Mouse (Mus musculus) spleen, adult 18-20 months (tissue): ENCODE results near the gene Nova2.

Source experiments
- DNase-seq, 2 experiments: peaks; one replicate each; pipeline ENCODE4 v3.0.0; 2022; ENCODE audit warnings: mixed read lengths in 2 of 2

Gene Nova2

DNA sequence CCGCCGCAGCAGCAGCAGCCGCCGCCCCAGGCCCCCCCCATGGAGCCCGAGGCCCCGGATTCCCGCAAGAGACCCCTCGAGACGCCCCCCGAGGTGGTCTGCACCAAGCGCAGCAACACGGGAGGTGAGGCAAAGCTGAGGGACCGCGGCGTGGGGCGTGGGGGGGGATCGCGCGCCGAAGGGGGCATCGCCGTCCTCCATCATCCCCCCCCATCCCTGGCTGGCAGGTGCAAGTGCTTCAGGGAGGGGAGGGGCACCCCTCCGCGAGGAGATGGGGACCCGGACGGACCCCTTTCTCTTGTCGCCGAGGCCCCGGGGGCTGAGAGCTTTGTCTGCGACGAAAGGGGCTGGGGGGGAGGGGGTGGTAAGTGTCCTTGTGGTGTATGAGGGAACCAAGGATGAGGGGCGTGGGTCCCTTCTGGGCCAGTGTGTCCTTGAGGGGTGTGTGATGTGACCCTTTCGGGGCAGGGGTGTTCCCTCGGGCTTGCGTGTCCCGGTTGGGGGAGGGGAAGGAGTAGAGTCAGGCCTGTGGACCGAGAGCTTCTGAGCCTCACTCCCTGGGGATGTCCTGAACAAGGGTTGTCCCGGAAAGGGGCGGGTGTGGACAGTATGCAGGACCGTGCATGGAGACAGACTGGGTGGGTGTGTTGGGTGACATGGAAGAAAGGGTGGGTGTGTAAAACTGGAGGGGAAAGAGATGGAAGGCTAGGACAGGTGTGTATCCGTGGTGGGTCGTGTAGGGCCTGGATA lies 528 bp downstream of the Nova2 start:
- DNase-seq: no peak

DNA sequence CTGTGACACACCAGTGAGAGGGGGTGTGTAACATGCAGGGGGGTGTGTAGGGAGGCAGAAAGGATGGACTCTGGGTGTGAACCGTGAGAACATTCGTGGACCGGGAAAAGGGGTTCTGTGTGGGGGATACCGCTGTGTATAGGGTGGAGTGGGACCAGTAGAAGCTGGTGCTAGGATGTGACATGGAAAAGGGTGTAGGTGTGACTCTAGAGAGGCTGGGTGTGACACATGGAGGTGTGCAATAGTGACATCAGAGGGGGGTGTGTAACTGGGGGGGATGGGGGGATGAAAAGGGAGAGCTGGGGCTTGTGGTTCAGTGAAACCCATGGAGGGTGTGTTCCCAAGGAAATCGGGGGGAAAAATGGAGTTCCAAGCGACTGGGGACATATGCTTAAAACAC lies 1.2 kb downstream of the Nova2 start:
- DNase-seq: no peak

DNA sequence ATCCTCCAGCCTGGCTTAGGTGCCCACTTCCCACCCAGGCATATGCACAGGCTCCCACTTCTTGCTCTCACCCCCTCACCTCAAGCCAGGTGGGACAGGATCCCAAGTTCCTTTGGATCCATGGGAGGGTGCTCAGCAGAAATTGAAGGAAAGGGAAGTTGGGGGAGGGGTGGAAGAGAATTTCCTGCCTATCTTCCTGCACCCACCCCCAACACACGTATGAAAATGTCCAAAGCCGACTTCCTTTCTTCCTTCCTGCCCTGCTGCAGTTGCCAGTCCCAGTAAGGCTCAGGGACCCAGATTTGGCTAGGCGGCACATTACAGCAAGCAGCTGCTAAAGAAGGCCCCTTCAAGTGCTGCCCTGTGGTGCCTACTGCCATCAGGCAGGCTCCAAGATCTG lies 2.1 kb downstream of the Nova2 start:
- DNase-seq: no peak

DNA sequence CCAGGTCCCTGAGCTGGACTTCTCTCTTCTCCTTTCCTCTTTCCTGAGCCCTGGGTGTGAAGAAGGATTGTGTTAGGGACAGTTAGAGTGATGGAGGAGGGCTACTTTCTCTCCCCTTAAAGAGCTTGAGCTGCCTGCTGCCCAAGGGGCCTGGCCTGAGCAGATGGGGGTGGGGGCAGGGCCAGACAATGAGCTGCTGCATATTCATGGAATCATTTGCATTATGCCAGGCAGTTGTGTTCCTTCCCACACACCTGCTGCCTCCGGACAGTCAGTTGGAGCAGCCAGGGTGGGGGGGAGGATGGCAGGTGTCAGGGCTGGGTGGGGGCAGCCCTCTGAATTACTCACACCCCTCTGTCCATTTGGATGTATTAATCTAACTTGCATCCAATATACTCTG lies 16.7 kb downstream of the Nova2 start:
- no peak for DNase-seq

GRCm38 (mm10) chr7:18942815-18943214 lies 17.1 kb downstream of the Nova2 start:
- DNase-seq: no peak

DNA sequence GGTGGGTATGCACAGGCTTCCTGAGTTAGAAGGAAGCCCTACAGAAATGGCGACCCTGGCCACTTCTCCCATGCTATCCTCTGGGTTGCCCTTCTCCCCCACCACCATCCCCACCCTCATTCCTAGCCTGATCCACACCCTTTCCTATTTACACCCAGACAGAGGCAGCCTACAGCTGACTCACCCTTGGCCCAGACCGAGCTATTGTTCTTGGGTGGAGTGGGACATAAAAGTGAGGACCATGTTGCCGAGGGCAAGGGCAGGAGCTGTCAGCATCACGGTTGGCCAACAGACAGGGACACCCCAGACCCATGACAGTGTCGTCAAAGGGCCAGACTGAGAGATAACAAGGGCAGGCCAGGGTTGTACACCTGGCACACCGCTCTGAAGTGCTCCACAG lies 22.5 kb downstream of the Nova2 start:
- no peak for DNase-seq

- no peak for DNase-seq
Measured at GRCm38 (mm10) chr7:18949781-18950522, 24.3 kb downstream of the Nova2 start.

GRCm38 (mm10) chr7:18950523-18951315 lies 25.0 kb downstream of the Nova2 start:
- no peak for DNase-seq

GRCm38 (mm10) chr7:18951397-18951796 lies 25.7 kb downstream of the Nova2 start:
- DNase-seq: peak in 1 of 2 experiments; percentile 12

DNA sequence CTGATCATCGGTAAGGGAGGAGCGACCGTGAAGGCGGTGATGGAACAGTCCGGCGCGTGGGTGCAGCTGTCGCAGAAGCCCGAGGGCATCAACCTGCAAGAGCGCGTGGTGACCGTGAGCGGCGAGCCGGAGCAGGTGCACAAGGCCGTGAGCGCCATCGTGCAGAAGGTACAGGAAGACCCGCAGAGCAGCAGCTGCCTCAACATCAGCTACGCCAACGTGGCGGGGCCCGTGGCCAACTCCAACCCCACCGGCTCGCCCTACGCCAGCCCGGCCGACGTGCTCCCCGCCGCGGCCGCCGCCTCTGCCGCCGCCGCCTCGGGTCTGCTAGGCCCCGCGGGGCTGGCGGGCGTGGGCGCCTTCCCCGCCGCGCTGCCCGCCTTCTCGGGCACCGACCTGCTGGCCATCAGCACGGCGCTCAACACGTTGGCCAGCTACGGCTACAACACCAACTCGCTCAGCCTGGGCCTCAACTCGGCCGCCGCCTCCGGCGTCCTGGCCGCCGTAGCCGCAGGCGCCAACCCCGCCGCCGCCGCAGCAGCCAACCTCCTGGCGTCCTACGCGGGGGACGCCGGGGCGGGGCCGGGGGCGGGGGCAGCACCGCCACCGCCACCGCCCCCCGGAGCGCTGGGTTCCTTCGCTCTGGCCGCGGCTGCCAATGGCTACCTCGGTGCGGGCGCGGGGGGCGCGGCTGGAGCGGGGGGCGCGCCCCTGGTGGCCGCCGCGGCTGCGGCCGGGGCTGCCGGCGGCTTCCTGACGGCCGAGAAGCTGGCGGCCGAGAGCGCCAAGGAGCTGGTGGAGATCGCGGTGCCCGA lies 32.1 kb downstream of the Nova2 start:
- peak in 1 of 2 experiments; percentile 18 for DNase-seq

- DNase-seq: no peak
Measured at GRCm38 (mm10) chr7:18958384-18958766, 32.7 kb downstream of the Nova2 start.

GRCm38 (mm10) chr7:18959446-18959845 lies 33.8 kb downstream of the Nova2 start:
- no peak for DNase-seq

DNA sequence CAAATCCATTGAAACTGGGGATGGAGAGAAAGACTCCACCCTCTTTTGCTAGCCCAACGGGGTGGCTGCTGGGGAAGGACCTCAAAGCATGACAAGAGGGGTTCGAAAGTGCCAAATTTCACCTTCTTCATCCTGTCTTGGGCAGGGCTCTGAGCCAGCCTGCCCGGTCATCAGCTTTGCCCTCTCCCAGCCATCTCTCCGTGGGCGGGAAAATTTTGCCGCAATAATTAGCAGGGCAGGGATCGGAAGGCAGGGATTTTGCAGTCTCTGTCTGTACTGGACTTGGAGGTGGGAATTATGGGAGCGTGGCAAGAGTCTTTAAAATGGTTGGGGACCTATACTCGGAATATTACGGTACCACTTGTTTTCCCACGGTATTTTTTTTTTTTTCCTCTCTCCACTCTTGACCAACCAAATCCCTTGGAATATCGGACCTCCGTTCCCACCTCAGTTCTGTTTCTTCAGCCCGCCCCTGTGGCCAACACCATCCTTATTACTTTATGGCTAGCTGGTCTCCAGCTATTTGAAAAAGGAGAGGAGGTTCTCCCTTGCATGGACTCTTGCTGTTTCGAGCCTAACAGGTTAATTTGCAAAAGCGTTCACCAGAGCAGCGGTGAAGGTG lies 36.6 kb downstream of the Nova2 start:
- DNase-seq: no peak

DNA sequence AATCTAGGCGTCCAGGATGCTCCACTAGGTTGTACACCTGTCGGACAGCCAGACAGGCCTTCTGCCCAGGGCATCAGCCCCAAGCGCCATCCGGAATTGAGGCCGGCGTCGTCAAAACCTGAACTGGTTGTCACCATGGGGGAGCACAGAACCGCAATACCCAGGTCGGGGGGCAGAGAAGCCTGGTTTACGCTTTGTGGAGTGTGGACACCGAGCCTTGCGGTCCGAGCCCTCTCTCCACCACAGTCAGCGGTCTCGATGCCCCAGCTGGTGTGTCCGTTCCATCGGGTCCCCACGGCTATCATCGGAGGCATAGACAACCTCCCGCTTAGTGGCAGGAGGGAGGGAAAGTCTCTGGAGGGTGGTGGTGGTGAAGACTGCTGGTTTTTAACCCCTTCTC lies 37.1 kb downstream of the Nova2 start:
- no peak for DNase-seq

DNA sequence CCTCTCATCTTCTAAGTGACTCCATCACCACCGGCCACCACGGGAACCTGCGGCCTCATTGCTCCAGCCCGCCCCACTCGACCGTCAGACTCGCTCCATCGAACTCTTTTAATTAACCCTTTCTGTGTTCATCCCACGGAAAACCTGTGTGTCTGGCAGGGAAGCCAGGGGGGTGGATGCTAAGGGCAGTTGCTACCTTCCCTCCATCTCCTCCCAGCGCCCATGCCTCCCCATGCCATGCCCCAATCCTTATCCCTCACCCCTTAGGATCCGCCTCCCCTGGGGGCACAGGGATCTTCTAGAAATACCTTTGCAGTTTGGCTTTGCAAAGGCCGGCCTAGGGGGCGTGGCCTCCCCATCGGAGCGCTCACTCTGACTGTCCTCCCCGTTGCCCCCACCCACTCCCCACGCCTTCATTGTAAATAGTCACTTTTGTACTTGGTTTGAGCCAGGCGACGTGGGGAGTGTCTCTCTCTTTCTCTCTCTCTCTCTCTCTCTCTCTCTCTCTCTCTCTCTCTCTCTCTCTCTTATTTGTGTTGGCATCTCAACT lies 37.7 kb downstream of the Nova2 start:
- no peak for DNase-seq

GRCm38 (mm10) chr7:18965312-18965711 lies 39.6 kb downstream of the Nova2 start:
- no peak for DNase-seq

DNA sequence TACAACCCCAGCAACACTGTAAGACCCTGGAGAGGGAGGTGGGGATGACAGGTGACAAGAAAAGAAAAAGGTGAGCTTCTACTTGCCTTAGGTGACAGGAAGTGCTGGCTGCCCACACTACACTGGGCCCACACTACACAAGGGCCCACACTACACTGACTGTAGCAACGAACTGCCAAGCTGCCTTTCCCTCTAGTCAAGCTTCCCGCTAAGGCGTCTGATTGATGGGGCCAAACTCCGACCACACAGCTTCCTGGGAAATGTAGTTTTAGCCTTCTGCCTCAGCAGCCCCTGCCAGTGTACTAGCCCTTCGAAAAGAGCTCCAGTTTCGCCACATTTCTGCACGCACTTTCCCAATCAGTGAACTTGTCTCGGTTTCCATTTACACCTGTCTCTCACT lies 41.9 kb downstream of the Nova2 start:
- no peak for DNase-seq

DNA sequence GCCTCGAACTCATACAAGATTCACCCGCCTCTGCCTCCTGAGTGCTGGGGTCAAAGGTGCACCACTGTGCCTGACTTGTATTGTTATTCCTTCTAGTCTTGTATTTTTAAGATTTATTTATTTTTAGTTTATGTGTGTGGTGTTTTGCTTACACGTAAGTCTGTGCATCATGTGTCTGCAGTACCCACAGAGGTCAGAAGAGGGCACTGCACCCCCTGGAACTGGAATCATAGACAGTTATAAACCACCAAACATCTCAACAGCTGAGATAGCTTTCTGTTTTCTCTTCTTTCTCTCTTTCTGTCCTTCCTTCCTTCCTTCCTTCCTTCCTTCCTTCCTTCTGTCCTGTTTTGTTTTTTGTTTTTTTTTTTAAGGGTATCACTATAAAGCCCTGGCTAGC lies 45.3 kb downstream of the Nova2 start:
- DNase-seq: no peak

DNA sequence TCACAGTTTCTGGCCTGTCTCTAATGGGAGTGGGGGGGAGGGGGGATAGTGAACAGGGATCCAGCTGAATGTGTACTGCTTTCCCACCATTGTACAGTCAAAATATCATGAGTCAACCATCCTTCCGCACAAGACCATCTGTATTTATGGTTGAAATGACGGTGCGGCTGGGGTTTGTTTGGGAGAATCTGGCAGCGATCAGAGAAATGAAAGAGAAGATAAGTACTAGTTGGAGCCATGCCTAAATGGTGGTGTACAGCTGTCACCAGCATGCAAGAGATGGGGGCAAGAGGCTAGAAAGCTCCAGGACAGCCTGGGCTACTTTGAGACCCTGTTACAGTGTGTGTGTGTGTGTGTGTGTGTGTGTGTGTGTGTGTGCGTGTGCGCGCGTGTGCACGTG lies 52.7 kb downstream of the Nova2 start:
- no peak for DNase-seq

GRCm38 (mm10) chr7:18986503-18986902 lies 60.8 kb downstream of the Nova2 start:
- no peak for DNase-seq

DNA sequence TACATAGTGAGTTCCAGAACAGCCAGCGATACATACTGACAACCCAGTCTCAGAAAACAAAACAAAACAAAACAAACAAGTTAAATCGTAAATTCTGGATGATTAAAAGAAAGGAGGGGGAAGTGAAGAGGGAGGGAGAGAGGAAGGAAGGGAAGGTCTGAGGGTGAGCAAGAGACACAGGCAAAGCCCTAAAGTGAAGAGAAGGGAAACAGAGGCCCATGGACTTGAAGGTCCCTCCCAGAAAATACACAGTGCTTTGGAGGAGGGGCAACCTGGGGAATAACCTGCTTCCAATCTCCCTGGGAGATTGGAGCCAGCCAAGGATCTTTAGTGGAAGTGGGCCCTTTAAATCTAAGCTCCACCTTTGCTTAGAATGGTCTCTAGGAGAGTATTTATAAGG lies 61.4 kb downstream of the Nova2 start, which contains the start of gene Nanos2:
Gene Nanos2, plus strand, starts transcription at position 301 of the 400 bp plus-strand sequence.
- no peak for DNase-seq

DNA sequence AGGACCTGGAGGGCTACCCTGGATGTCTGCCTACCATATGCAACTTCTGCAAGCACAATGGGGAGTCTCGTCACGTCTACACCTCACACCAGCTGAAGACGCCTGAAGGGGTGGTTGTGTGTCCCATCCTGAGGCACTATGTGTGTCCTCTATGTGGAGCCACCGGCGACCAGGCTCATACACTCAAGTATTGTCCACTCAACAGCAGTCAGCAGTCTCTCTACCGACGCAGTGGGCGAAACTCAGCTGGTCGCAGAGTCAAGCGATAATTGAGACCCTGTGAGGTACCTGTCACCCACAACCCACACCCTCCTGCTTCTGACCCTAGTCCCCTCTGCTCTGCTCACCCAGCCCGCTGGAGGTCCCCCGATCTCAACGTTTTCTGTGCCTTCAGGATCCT lies 62.1 kb downstream of the Nova2 start:
- no peak for DNase-seq
